Mouse (Mus musculus) cerebellum, adult 2 months (tissue): ENCODE results near the gene Vangl1. TPM values are rescaled to one million over a fixed set of nuclear protein-coding genes. Genes with fewer than 3 reads are reported as not detected.

Experiments
- DNase-seq, 2 experiments: peaks; one replicate each; pipeline ENCODE4 v3.0.0; 2021
- H3K27ac ChIP-seq: fragments of 200-500 bp; 2 replicates; pipeline ENCODE4 v1.5.1; 2012; ENCODE audit warnings: low read length, control low read depth, inconsistent platforms; ENCODE audit not compliant: insufficient read depth
- H3K27me3 ChIP-seq: fragments of 200-500 bp; 2 replicates; pipeline ENCODE4 v1.6.1; 2012; ENCODE audit warnings: inconsistent platforms, mild to moderate bottlenecking, low read length, moderate library complexity; ENCODE audit not compliant: control insufficient read depth, insufficient read depth
- H3K4me1 ChIP-seq: fragments of 200-500 bp; 2 replicates; pipeline ENCODE4 v1.6.1; 2011; ENCODE audit warnings: low read length; ENCODE audit not compliant: control insufficient read depth, insufficient read depth
- H3K4me3 ChIP-seq: fragments of 200-500 bp; replicated peaks from 2 replicates; pipeline ENCODE3; 2011; ENCODE audit warnings: mild to moderate bottlenecking, low read depth, low read length, control low read depth; ENCODE audit not compliant: insufficient read depth
- CTCF ChIP-seq: fragments of 200-500 bp; IDR thresholded peaks from 2 replicates; pipeline ENCODE4 v1.5.1; 2011; ENCODE audit warnings: low read depth, mild to moderate bottlenecking, control low read depth, low read length, moderate library complexity, borderline replicate concordance; ENCODE audit not compliant: insufficient read depth
- POLR2A ChIP-seq: fragments of 200-500 bp; IDR thresholded peaks from 2 replicates; pipeline ENCODE4 v1.6.1; 2011; ENCODE audit warnings: low read length, control low read depth, borderline replicate concordance; ENCODE audit not compliant: insufficient read depth
- WGBS: fragments of 180-500 bp; shearing (Covaris S2); methylation state at CpG from one replicate; pipeline ENCODE4 v1.1.7; 2018; 5-methylcytosine and 5-hydroxymethylcytosine counted together
- polyA plus RNA-seq: library from polyadenylated mRNA; depleted of rRNA; stranded (reverse); fragments of >200 nt; gene quantifications from 2 replicates; pipeline ENCODE4 v1.2.3, GENCODE M21; 2012

Gene Vangl1
- polyA plus RNA-seq, 1 experiment: 6.8 TPM

- Histone ChIP-seq H3K27me3 (no peaks in the 10 kb centered on the region), H3K4me1 (no peaks in the 10 kb centered on the region), H3K4me3 (no peak overlapping the region), H3K27ac (no peak overlapping the region)
- DNase-seq: no peak
- WGBS: 50% methylated on average over 4 of the region's 4 CpGs
- TF ChIP-seq POLR2A: no peak
- no peak for TF ChIP-seq CTCF
These were observed 14.5 kb downstream of the Vangl1 start for GRCm38 (mm10) chr3:102190015-102190414.

- TF ChIP-seq POLR2A: no peak
- TF ChIP-seq CTCF: no peak
- no peaks in the 10 kb centered on the region for H3K4me1 ChIP-seq
- no peak overlapping the region for H3K4me3 ChIP-seq
- H3K27ac ChIP-seq: no peak overlapping the region
- no peaks in the 10 kb centered on the region for H3K27me3 ChIP-seq
- DNase-seq: no peak
- WGBS: 36% methylated on average over 6 of the region's 6 CpGs
These were observed 15.5 kb downstream of the Vangl1 start for GRCm38 (mm10) chr3:102188972-102189371.

- Histone ChIP-seq H3K4me3 (no peak overlapping the region), H3K4me1 (no peaks in the 10 kb centered on the region), H3K27ac (no peak overlapping the region), H3K27me3 (no peaks in the 10 kb centered on the region)
- WGBS: 93% methylated on average over 4 of the region's 4 CpGs
- DNase-seq: no peak
- TF ChIP-seq CTCF (no peak), POLR2A (no peak)
These were observed 17.1 kb downstream of the Vangl1 start for GRCm38 (mm10) chr3:102187401-102187800.

GRCm38 (mm10) chr3:102184721-102185120 lies 19.8 kb downstream of the Vangl1 start:
- no peaks in the 10 kb centered on the region for H3K27me3 ChIP-seq
- TF ChIP-seq CTCF: no peak
- TF ChIP-seq POLR2A: no peak
- no peaks in the 10 kb centered on the region for H3K4me1 ChIP-seq
- WGBS: 86% methylated on average over 5 of the region's 5 CpGs
- no peak overlapping the region for H3K4me3 ChIP-seq
- DNase-seq: no peak
- H3K27ac ChIP-seq: no peak overlapping the region

GRCm38 (mm10) chr3:102182601-102183000 lies 21.9 kb downstream of the Vangl1 start:
- TF ChIP-seq CTCF (no peak), POLR2A (no peak)
- Histone ChIP-seq H3K27ac (no peak overlapping the region), H3K4me3 (no peak overlapping the region), H3K27me3 (no peaks in the 10 kb centered on the region), H3K4me1 (no peaks in the 10 kb centered on the region)
- WGBS: 96% methylated on average over 2 of the region's 2 CpGs
- no peak for DNase-seq

- H3K4me3 ChIP-seq: no peak overlapping the region
- 63% methylated on average over 4 of the region's 4 CpGs for WGBS
- no peak for DNase-seq
These were observed 23.3 kb downstream of the Vangl1 start for GRCm38 (mm10) chr3:102181191-102181590.

GRCm38 (mm10) chr3:102180746-102181145 lies 23.7 kb downstream of the Vangl1 start:
- H3K4me3 ChIP-seq: no peak overlapping the region
- no peaks in the 10 kb centered on the region for H3K4me1 ChIP-seq
- 15% methylated on average over 7 of the region's 7 CpGs for WGBS
- H3K27ac ChIP-seq: no peak overlapping the region
- DNase-seq: peak in 1 of 2 experiments; percentile 36
- TF ChIP-seq CTCF: no peak
- TF ChIP-seq POLR2A: no peak
- no peaks in the 10 kb centered on the region for H3K27me3 ChIP-seq

More at GRCm38 (mm10) chr3:102181191-102181590, 23.3 kb downstream of the Vangl1 start:
- Histone ChIP-seq H3K27ac (no peak overlapping the region), H3K4me1 (no peaks in the 10 kb centered on the region), H3K27me3 (no peaks in the 10 kb centered on the region)
- TF ChIP-seq CTCF: no peak
- no peak for TF ChIP-seq POLR2A

GRCm38 (mm10) chr3:102179869-102180268 lies 24.6 kb downstream of the Vangl1 start:
- no peaks in the 10 kb centered on the region for H3K27me3 ChIP-seq
- 96% methylated on average over 4 of the region's 4 CpGs for WGBS
- no peak overlapping the region for H3K4me3 ChIP-seq
- no peak for TF ChIP-seq POLR2A
- no peak for TF ChIP-seq CTCF
- no peak for DNase-seq
- H3K4me1 ChIP-seq: no peaks in the 10 kb centered on the region
- no peak overlapping the region for H3K27ac ChIP-seq
